Mouse (Mus musculus): ENCODE results near the gene Cd300lf. TPM values are rescaled to one million over a fixed set of nuclear protein-coding genes. Genes with fewer than 3 reads are reported as not detected.

Cd300lf gene
- polyA plus RNA-seq (2014; fragmentation: Nextera tagmentation; extraction: Ambion mirVana): 0.27 and 1.0 TPM in 2 replicates

DNA sequence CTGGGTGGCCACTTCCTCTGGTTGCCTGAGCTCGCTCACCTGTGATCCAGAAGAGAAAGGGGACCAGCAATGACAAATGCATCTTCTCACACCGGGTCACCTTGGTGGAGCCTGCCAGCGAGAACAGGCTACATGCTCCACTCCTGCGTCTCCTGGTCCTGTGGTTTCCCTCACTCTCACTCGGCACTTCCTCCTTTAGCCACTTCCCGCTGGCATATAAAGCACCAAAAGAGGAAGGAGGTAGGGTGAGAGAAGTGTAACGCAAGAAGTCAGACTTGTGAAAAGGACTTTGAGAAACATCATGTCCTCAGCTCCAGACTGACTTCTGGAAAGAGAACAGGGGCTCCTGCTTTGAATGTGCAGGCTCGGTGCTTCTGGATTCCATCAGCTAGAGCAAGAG is at the start of gene Cd300lf:
TSS of gene Cd300lf (minus strand) at position 193 of the 400 bp plus-strand sequence.
- Histone ChIP-seq H3K4me3 (ENCODE audit: low read depth, low read length) (no peak within 1 kb of the TSS), H3K9me3 (ENCODE audit: control insufficient read depth, low read length) (no peaks in the 10 kb centered on the region)
- WGBS: 71% methylated on average over 8 of the region's 8 CpGs

DNA sequence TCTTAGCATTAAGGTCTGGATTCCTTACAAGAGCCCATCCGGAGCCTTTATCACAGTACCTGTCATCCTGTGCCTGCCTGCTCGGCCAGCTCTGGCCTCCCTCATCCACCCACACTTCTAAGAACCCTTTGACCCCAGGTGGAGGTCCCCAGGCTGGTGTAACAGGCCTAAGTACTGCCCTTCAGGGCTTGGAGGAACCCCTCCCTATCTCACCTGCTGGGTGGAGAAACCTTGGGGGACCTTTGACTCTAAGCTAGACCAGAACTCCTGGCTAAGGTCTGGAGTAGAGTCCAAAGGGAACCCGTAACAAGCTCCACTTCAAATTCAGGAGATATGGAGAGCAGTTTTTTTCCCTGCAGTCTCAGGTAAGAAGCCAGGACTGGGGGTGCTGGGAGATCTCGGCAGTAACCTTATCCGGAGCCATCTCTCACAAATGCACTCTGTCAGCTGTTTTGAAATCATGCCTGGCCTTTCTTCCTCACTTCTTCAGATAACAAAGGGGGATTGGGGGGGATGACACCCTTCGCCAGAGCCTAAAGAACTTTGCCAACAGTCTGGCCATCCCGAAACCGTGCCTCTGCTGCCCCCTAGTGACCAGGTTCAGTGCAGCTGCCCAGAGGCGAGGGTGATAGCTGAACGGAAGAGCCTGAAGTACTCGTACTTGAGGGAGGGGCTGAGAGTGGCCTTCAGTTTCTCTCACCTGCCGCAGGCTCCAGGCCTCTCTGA is 48.3 kb upstream of the Cd300lf start:
- Histone ChIP-seq H3K27me3 (replicated peaks; ENCODE audit: control insufficient read depth, insufficient read depth, low read length) (no peaks in the 10 kb centered on the region), H3K4me3 (ENCODE audit: low read depth, low read length) (no peak overlapping the region), H3K4me2 (ENCODE audit: low read length) (no peak overlapping the region), H3K9me3 (ENCODE audit: control insufficient read depth, low read length) (no peaks in the 10 kb centered on the region), H3K36me3 (ENCODE audit: control insufficient read depth, insufficient read depth, low read length) (0 out of 2 replicates have a peak, but pooled peaks cover 2% of the 10 kb centered on the region), H3K27ac (ENCODE audit: low read depth) (no peak overlapping the region), H3K4me1 (replicated peaks; ENCODE audit: control insufficient read depth, insufficient read depth, low read length) (peaks cover 25% of the 10 kb centered on the region), H3K9ac (ENCODE audit: low read length) (no peak overlapping the region)
- 21% methylated on average over 12 of the region's 12 CpGs for WGBS
- ATAC-seq (replicated peaks; ENCODE audit: low FRiP score, low TSS enrichment, low read depth) (no peak), DNase-seq (ENCODE audit: low spot score) (peak; percentile 98)

More for the DNA sequence above, at the start of gene Cd300lf:
- no peak within 1 kb of the TSS for H3K27ac ChIP-seq (ENCODE audit: low read depth)
- H3K27me3 ChIP-seq (replicated peaks; ENCODE audit: control insufficient read depth, insufficient read depth, low read length): no peaks in the 10 kb centered on the region
- no peaks in the 10 kb centered on the region for H3K36me3 ChIP-seq (ENCODE audit: control insufficient read depth, insufficient read depth, low read length)
- ATAC-seq (replicated peaks; ENCODE audit: low FRiP score, low TSS enrichment, low read depth) (no peak), DNase-seq (ENCODE audit: low spot score) (no peak)
- H3K4me1 ChIP-seq (replicated peaks; ENCODE audit: control insufficient read depth, insufficient read depth, low read length): no peaks in the 10 kb centered on the region
- H3K4me2 ChIP-seq (ENCODE audit: low read length): no peak within 1 kb of the TSS
- H3K9ac ChIP-seq (ENCODE audit: low read length): no peak within 1 kb of the TSS

DNA sequence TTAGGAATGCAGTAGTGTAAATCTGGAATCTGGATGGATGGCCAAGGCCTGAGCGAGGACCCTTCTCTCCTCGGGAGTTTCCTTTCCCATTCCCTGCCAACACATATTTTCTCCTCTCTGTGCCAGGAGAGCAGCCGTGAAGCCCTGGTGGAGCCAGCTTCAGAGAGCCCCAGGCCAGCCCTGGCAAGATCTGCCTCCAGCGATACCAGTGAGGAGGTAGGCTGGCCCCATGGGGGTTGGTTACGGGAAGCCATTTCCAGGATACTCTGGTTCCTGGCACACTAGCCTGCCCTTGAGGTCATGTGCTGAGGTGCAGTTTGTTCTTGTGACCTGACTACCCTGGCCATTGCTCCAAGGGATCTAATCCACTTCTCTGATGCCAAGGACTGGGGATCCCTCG is 46.1 kb upstream of the Cd300lf start:
- Histone ChIP-seq H3K27me3 (replicated peaks; ENCODE audit: control insufficient read depth, insufficient read depth, low read length) (no peaks in the 10 kb centered on the region), H3K9ac (ENCODE audit: low read length) (no peak overlapping the region), H3K27ac (ENCODE audit: low read depth) (no peak overlapping the region), H3K36me3 (ENCODE audit: control insufficient read depth, insufficient read depth, low read length) (0 out of 2 replicates have a peak, but pooled peaks cover 2% of the 10 kb centered on the region), H3K9me3 (ENCODE audit: control insufficient read depth, low read length) (no peaks in the 10 kb centered on the region), H3K4me1 (replicated peaks; ENCODE audit: control insufficient read depth, insufficient read depth, low read length) (peaks cover 42% of the 10 kb centered on the region), H3K4me2 (ENCODE audit: low read length) (no peak overlapping the region), H3K4me3 (ENCODE audit: low read depth, low read length) (no peak overlapping the region)
- ATAC-seq (replicated peaks; ENCODE audit: low FRiP score, low TSS enrichment, low read depth): no peak
- 71% methylated on average over 6 of the region's 6 CpGs for WGBS
- DNase-seq (ENCODE audit: low spot score): no peak

DNA sequence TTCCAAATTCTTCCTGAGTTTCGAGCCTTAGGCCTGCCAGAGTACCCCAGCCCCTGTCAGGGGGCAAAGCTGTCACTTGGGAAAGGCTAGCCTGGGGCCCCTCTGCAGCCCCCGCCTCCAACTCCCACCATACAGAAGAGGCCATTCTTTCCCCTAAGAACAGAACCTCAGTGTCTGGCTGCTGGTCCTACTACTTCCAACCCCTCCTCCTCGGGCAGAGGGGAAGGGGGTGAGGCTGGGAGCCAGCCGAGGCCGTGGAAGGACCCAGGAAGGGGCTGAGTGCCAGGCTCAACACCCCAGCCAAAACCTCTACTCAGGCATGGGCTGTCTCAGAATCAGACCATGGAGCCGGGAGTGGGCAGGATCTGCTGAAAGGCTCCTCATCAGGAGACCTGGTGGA is 45.4 kb upstream of the Cd300lf start:
- Histone ChIP-seq H3K9ac (ENCODE audit: low read length) (no peak overlapping the region), H3K27me3 (replicated peaks; ENCODE audit: control insufficient read depth, insufficient read depth, low read length) (no peaks in the 10 kb centered on the region), H3K4me3 (ENCODE audit: low read depth, low read length) (no peak overlapping the region), H3K27ac (ENCODE audit: low read depth) (no peak overlapping the region), H3K4me2 (ENCODE audit: low read length) (no peak overlapping the region), H3K36me3 (ENCODE audit: control insufficient read depth, insufficient read depth, low read length) (0 out of 2 replicates have a peak, but pooled peaks cover 2% of the 10 kb centered on the region), H3K4me1 (replicated peaks; ENCODE audit: control insufficient read depth, insufficient read depth, low read length) (peaks cover 45% of the 10 kb centered on the region), H3K9me3 (ENCODE audit: control insufficient read depth, low read length) (no peaks in the 10 kb centered on the region)
- DNase-seq (ENCODE audit: low spot score): no peak
- 60% methylated on average over 6 of the region's 6 CpGs for WGBS
- ATAC-seq (replicated peaks; ENCODE audit: low FRiP score, low TSS enrichment, low read depth): no peak

DNA sequence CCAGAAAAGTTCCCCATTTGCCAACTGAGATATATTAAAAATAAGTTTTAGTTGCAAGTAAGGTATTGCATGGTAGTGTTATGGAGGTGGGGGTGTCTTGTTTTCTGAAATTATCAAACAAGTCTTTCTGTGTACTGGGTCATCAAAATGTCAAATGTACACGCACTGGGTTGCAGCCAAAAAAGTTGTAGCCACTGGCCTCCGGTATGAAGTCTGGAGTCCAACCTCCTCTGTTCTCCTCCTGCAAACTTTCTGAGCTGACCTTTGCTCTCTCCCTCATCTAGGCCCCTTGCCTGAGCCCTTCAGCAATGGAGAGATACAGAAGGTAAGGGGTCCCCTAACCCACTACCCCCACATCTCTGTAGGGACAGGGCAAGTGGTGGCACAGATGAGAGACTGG is 45.0 kb upstream of the Cd300lf start:
- no peaks in the 10 kb centered on the region for H3K9me3 ChIP-seq (ENCODE audit: control insufficient read depth, low read length)
- DNase-seq (ENCODE audit: low spot score) (no peak), ATAC-seq (replicated peaks; ENCODE audit: low FRiP score, low TSS enrichment, low read depth) (no peak)
- H3K4me1 ChIP-seq (replicated peaks; ENCODE audit: control insufficient read depth, insufficient read depth, low read length): peaks cover 49% of the 10 kb centered on the region
- no peak overlapping the region for H3K4me2 ChIP-seq (ENCODE audit: low read length)
- no peaks in the 10 kb centered on the region for H3K27me3 ChIP-seq (replicated peaks; ENCODE audit: control insufficient read depth, insufficient read depth, low read length)
- no peak overlapping the region for H3K9ac ChIP-seq (ENCODE audit: low read length)
- no peak overlapping the region for H3K27ac ChIP-seq (ENCODE audit: low read depth)
- 0 out of 2 replicates have a peak, but pooled peaks cover 2% of the 10 kb centered on the region for H3K36me3 ChIP-seq (ENCODE audit: control insufficient read depth, insufficient read depth, low read length)
- 62% methylated on average over 2 of the region's 2 CpGs for WGBS
- no peak overlapping the region for H3K4me3 ChIP-seq (ENCODE audit: low read depth, low read length)

DNA sequence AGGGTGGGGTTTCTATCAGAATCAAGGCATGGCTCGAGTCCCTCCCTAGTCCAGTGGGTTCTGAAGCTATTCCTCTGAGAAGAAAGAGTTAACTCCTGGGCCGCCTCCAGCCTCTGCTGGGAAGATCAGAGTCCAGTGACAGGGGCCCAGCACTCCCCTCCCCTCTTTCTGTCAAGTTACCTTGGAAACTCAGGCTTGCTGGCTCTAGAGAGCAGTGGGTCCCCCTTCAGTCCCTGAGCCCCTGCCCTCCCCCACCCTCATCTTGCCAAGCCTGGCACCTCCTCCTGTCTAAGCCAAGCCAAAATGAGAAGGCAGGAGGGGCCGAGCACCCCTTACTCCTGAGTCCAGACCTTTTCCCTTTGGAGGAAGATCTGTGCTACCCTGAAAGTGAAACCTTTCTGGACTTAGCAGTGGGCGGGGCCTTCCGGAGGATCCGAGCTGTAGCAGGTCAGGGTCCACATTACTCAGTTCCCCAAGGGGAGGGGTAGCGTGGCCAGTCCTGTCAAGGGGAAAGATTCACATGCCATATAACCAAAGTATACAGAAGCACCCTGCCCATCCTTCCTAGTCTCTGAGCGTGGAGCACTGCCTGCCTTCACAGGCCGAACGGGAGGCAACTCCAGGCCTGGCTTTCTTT is 43.9 kb upstream of the Cd300lf start:
- 17% methylated on average over 10 of the region's 10 CpGs for WGBS
- 0 out of 2 replicates have a peak, but pooled peaks cover 2% of the 10 kb centered on the region for H3K36me3 ChIP-seq (ENCODE audit: control insufficient read depth, insufficient read depth, low read length)
- H3K4me2 ChIP-seq (ENCODE audit: low read length): peak overlapping the region; percentile 42
- H3K27ac ChIP-seq (ENCODE audit: low read depth): peak overlapping the region; percentile 47; the same call in 1 of the 2 replicates
- peaks cover 60% of the 10 kb centered on the region for H3K4me1 ChIP-seq (replicated peaks; ENCODE audit: control insufficient read depth, insufficient read depth, low read length)
- H3K9ac ChIP-seq (ENCODE audit: low read length): no peak overlapping the region
- H3K27me3 ChIP-seq (replicated peaks; ENCODE audit: control insufficient read depth, insufficient read depth, low read length): no peaks in the 10 kb centered on the region
- DNase-seq (ENCODE audit: low spot score): peak; percentile 82
- peak overlapping the region; percentile 16; the same call in 1 of the 2 replicates for H3K4me3 ChIP-seq (ENCODE audit: low read depth, low read length)
- H3K9me3 ChIP-seq (ENCODE audit: control insufficient read depth, low read length): no peaks in the 10 kb centered on the region
- peak; percentile 72 for ATAC-seq (replicated peaks; ENCODE audit: low FRiP score, low TSS enrichment, low read depth)

DNA sequence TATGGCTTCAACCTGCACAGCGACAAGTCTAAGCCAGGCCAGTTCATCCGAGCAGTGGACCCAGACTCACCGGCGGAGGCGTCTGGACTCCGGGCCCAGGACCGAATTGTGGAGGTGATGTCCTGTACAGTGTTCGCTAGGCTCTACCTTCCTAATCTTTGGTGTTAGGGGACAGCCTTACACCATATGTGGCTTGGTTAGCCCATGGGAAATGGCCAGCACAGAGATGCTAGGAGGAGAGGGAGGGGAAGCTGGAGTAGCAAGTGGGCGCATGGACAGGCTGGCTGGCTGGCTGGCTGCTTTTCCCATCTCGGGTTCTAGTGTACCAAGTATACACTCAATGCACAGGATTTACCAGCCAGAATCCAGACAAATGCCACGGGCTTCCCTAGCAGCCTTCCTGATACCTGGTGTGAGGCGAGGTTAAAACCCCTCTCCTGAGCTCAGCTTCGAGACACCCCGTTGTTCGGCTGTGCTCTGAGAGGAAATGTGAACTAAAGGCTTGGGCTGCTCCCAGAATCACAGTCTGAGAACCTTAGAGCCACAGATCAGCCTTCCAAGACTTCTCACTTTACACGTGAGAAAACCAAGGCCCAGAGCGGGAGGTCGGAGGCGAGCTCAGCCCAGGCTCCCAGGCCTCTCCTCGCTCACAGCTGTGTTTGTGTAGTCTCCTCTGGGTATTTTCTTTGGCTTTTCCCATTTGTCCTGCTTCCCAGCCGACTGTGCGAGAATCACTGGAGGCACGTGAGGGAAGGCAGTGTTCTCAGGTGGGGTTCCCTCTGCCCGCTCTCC is 42.8 kb upstream of the Cd300lf start:
- Histone ChIP-seq H3K9ac (ENCODE audit: low read length) (no peak overlapping the region), H3K4me3 (ENCODE audit: low read depth, low read length) (no peak overlapping the region), H3K27ac (ENCODE audit: low read depth) (peak overlapping the region; percentile 47), H3K36me3 (ENCODE audit: control insufficient read depth, insufficient read depth, low read length) (no peaks in the 10 kb centered on the region), H3K4me1 (replicated peaks; ENCODE audit: control insufficient read depth, insufficient read depth, low read length) (peaks cover 71% of the 10 kb centered on the region), H3K27me3 (replicated peaks; ENCODE audit: control insufficient read depth, insufficient read depth, low read length) (no peaks in the 10 kb centered on the region), H3K4me2 (ENCODE audit: low read length) (peak overlapping the region; percentile 42), H3K9me3 (ENCODE audit: control insufficient read depth, low read length) (no peaks in the 10 kb centered on the region)
- ATAC-seq (replicated peaks; ENCODE audit: low FRiP score, low TSS enrichment, low read depth) (no peak), DNase-seq (ENCODE audit: low spot score) (no peak)
- 60% methylated on average over 24 of the region's 24 CpGs for WGBS

DNA sequence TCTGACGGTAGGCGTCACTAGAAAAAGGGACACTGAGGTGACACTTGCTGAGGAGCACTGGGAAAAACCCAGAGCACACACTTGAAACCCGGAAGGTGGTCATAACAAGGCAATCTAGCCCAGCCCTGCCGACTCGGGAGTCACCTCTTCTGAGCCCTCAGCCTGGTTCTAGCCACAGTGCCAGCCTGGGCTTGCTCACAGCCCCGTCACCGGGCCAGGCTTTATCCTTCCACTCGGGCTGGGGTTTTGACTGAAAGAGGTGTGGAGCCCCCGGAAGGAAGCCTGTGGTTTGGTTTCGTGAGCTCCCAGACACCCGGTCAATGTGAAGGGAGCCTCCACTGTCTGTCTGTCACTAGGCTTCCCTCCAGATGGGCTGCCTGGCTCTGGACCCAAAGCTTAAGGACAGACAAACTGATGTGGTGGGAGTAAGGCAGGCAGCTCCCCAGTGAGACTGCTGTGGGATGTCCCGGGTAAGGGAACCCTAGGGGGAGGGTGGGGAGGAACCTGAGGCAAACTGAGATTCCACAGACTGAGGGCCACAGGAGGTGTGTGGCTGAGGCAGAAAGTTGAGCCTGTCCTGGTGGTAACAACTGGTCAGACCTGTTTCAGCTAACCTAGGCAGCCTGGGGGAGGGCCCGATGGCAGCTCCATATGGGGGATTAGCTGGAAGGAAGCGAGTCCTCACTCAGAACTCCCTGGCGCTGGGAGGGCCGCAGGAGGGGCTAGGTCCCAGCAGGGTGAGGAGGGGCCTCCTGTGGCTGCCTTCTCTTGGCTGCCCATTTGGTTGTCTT is 40.0 kb upstream of the Cd300lf start:
- Histone ChIP-seq H3K4me2 (ENCODE audit: low read length) (peak overlapping the region; percentile 34), H3K27ac (ENCODE audit: low read depth) (peak overlapping the region; percentile 70), H3K4me1 (replicated peaks; ENCODE audit: control insufficient read depth, insufficient read depth, low read length) (peaks cover 76% of the 10 kb centered on the region), H3K4me3 (ENCODE audit: low read depth, low read length) (no peak overlapping the region), H3K9ac (ENCODE audit: low read length) (no peak overlapping the region), H3K27me3 (replicated peaks; ENCODE audit: control insufficient read depth, insufficient read depth, low read length) (no peaks in the 10 kb centered on the region), H3K9me3 (ENCODE audit: control insufficient read depth, low read length) (no peaks in the 10 kb centered on the region), H3K36me3 (ENCODE audit: control insufficient read depth, insufficient read depth, low read length) (no peaks in the 10 kb centered on the region)
- peak; percentile 38 for ATAC-seq (replicated peaks; ENCODE audit: low FRiP score, low TSS enrichment, low read depth)
- DNase-seq (ENCODE audit: low spot score): peak; percentile 73
- 18% methylated on average over 16 of the region's 16 CpGs for WGBS
